30 mouse cellular contexts compared by ENCODE assay signal in the genomic region with DNA sequence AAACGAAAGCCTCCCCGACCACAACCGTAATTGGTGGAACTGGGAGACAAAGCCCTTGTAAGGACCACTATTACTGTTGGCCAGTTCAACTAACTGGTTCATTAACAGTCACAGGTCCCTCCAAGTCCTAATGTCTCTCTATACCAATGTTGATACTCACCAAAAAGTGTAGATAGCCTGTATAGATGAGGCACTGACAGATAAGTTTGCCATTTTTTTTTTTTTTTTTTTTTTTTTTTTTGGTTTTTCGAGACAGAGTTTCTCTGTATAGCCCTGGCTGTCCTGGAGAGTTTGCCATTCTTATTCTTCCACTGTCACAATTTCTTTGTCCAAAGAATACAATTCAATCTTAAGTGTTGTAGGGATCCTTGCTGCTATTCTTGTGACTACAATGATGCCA. TPM values are rescaled to one million over a fixed set of nuclear protein-coding genes. Genes with fewer than 3 reads are reported as not detected.
"Had no signal": no experiment of that assay in that cellular context is flagged by ENCODE, and none has a peak within 500 bp of the region (broad histone marks: within the 10 kb centered on the region; RNA-seq: fewer than 3 reads in every experiment).

No protein-coding gene starts in this region.

- ATAC-seq: forebrain, embryonic 13.5 days; forebrain, embryonic 14.5 days; forebrain, embryonic 15.5 days; forebrain, embryonic 16.5 days; forebrain, postnatal 0 days had no signal

- DNase-seq: cerebellum, adult 9-10 months; cerebellum, adult 9-11 months; cerebellum, postnatal 10 days; cerebellum, postnatal 14 days; cerebellum, postnatal 25 days; cerebellum, postnatal 36 days; embryo, embryonic 11 days; forebrain, postnatal 0 days; gastrocnemius, adult 2 months; gastrocnemius, postnatal 10 days; gastrocnemius, postnatal 14 days; gastrocnemius, postnatal 25 days; gastrocnemius, postnatal 36 days; heart, adult 11 months; heart, adult 18-20 months; heart, adult 2 months had no signal

- H3K4me2 ChIP-seq: embryonic facial prominence, embryonic 12.5 days; embryonic facial prominence, embryonic 13.5 days; embryonic facial prominence, embryonic 15.5 days; forebrain, embryonic 12.5 days; forebrain, embryonic 13.5 days; forebrain, embryonic 15.5 days had no signal

- H3K27ac ChIP-seq: embryonic facial prominence, embryonic 10.5 days; embryonic facial prominence, embryonic 12.5 days; embryonic facial prominence, embryonic 13.5 days; embryonic facial prominence, embryonic 15.5 days; forebrain, embryonic 10.5 days; forebrain, embryonic 12.5 days; forebrain, embryonic 13.5 days; forebrain, embryonic 15.5 days; gastrocnemius, adult 2 months; heart, adult 2 months; heart, embryonic 10.5 days had no signal

- H3K9ac ChIP-seq: embryonic facial prominence, embryonic 12.5 days; embryonic facial prominence, embryonic 13.5 days; embryonic facial prominence, embryonic 15.5 days; forebrain, embryonic 12.5 days; forebrain, embryonic 13.5 days; forebrain, embryonic 15.5 days; forebrain, postnatal 0 days had no signal

- H3K27me3 ChIP-seq: embryonic facial prominence, embryonic 12.5 days; embryonic facial prominence, embryonic 13.5 days; embryonic facial prominence, embryonic 15.5 days; forebrain, embryonic 12.5 days; forebrain, embryonic 13.5 days; forebrain, embryonic 15.5 days had no signal

- H3K36me3 ChIP-seq: embryonic facial prominence, embryonic 10.5 days; embryonic facial prominence, embryonic 12.5 days; embryonic facial prominence, embryonic 13.5 days; embryonic facial prominence, embryonic 15.5 days; forebrain, embryonic 10.5 days; forebrain, embryonic 12.5 days; forebrain, embryonic 15.5 days; heart, embryonic 10.5 days had no signal

- H3K9me3 ChIP-seq: embryonic facial prominence, embryonic 10.5 days; embryonic facial prominence, embryonic 12.5 days; embryonic facial prominence, embryonic 13.5 days; embryonic facial prominence, embryonic 15.5 days; forebrain, embryonic 10.5 days; forebrain, embryonic 12.5 days; forebrain, embryonic 13.5 days; forebrain, embryonic 15.5 days; heart, embryonic 10.5 days had no signal

- H3K4me3 ChIP-seq: embryonic facial prominence, embryonic 10.5 days; embryonic facial prominence, embryonic 12.5 days; embryonic facial prominence, embryonic 13.5 days; embryonic facial prominence, embryonic 15.5 days; erythroblast, embryonic 14.5 days; forebrain, embryonic 10.5 days; forebrain, embryonic 12.5 days; forebrain, embryonic 13.5 days; forebrain, embryonic 15.5 days; gastrocnemius, adult 2 months; heart, adult 2 months; heart, embryonic 10.5 days had no signal

- H3K4me1 ChIP-seq: embryonic facial prominence, embryonic 10.5 days; embryonic facial prominence, embryonic 12.5 days; embryonic facial prominence, embryonic 13.5 days; embryonic facial prominence, embryonic 15.5 days; forebrain, embryonic 10.5 days; forebrain, embryonic 12.5 days; forebrain, embryonic 13.5 days; forebrain, embryonic 15.5 days; heart, embryonic 10.5 days had no signal

RNA-seq across cellular contexts. Expression of a gene that starts 7.8 kb away (rescaled TPM):
- total RNA-seq: gastrocnemius, postnatal 25 days; gastrocnemius, postnatal 36 days had no signal
- polyA plus RNA-seq: erythroblast, embryonic 14.5 days; forebrain, embryonic 15.5 days had no signal

RNA-seq across cellular contexts. Expression of a gene that starts 47.8 kb away (rescaled TPM):
- total RNA-seq: common myeloid progenitor, adult 5-6 weeks; granulocyte monocyte progenitor cell, adult 5-6 weeks had no signal
- polyA plus RNA-seq: erythroblast, embryonic 14.5 days had no signal
